Mouse (Mus musculus) T-cell, adult 2 months (primary cell): Measurements from ENCODE around the gene Slc10a7.

ENCODE experiments used
- DNase-seq: peaks from one replicate; pipeline ENCODE4 v3.0.0; 2022; ENCODE audit warnings: low spot score

Slc10a7 gene

DNA sequence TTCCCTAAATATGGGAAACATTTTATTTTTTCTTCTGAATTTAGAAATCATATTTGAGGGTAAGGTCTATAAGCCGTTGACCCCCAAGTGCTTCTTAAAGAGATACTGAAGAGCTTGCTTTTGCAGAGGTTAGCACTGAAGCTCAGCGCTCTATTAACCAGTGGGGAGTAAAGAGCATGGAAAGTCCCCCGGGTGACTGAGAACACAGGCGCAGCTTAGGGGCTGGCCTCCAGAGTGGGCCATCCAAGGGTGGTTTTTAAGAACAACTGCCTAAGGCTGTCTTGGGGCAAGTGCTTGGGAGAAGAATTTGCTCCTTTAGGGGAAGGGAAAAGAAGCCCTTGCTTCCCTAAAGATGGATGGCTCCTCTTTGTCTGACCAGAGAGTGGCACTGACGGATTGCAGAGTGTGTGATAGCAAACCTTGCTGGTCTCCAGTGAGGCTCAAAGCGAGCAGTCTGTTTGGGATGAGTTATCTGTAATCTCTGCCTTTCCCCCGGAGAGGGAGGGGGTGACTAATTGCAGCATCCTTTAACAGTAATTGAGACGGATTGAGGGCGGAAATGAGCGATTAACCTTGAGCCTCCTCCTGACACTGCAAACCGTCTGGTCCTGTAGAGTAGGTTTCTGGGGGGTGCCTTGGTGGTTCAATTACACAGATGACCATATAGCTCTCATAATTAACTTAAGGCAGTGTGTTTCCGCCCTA lies 115.7 kb downstream of the Slc10a7 start:
- no peak for DNase-seq

DNA sequence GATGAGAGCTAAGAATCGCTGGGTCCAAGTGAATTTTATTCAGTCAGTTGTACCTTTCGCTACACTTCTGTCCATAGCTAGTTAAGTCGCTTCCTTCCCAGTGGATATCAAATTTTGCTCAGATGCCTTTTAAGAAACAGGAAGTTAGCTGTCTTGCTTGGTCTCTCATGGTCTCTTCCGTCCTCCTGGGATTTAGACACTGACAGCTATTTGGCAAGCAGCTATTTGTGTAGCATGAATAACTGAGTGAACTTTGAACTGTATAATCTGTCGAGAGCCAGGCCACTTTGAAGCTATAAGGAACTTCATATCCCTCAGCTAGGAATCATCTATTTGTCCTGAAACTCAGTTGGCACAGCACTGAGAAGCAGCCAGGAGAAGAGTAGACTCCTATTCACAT lies 117.5 kb downstream of the Slc10a7 start:
- DNase-seq: no peak

DNA sequence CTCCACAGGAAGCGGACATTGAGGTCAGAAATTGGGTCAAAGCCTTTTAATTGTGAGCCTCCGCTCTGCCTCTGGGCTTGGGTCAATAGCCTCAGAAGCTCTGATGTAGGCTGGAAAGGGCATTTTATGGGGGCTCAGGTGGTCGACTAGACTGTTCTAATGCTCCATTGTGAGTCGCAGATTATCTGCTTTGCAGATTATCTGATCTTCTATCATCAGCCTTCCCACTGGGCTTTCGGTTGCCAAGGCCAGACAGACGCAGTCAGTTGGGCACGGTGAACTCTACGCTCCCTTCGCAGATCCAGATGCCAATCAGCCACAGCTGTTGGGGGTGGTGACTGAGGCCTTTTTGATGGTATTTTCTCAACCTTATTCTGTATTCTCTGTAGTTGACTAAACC lies 118.6 kb downstream of the Slc10a7 start:
- DNase-seq: no peak

DNA sequence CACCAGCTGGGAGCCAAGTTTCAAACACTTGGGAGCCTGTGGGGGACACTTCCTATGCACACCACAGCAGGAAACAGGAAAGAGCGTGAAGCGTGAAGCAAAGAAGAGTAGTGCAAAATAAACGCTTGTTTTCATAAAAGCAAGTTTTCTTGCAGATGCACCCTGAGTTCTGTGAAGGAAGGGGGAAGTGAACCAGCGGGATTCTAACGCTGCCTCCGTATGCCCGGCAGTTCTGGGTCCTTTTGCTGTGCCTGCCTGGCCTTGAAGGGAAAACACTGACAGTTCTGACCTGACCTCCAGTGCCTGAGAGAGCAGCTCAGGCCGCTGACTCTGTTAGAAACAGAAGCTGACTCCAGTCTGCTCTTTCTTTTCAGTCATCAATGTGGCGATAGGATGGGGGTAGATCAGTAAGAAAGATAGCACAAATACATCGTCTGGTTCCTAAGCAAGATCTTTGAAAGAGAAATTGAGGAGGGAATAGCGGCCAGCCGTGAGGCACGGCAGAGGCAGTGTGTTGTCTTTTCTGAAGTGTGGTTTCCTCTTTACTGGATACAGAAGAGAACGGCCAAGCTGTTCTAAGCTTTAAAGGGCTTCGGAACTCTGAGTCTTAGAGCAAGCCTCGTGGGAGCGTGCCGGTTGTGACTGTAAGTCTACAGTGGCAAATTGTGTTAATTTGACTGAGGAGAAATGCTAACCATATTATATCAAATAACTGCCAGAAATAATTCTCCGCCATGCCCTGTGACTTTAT lies 121.4 kb downstream of the Slc10a7 start:
- DNase-seq: no peak

DNA sequence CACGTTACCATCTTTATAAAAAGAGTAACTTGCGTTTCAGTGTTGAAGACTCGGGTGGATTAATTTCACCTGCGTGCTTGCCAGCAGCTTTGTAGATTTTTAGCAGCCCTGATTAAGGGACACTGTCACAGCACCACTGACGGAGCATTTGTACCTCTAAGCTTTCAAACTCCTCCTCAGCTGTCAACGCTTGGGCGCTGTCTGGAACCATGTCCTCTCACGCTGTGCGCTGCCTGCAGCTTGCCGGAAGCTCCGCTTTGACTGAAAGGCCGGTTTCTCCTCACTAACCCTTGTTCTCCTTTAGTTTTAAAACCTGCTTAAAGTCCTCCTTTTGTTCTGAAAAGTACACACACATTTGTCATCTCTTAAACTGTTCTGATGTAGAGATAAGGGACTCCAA lies 123.9 kb downstream of the Slc10a7 start:
- no peak for DNase-seq

DNA sequence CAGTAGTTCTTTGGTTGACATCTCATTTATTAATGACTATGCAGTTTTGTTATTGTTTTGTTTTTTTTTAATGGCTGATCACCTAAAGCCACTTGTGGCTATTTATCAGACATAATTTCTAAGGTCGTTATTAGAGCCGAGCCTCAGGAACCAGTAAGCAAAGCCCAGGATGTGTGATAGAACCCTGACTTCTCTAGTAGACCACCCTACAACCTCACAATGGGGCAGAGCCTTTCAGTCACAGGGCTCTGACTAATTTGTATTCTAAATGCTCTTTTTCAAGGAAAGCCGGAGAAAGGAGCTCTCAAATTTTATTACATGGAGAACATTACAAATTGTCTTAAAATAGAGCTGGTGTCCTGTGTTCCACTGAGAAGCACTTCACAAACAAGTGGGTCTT lies 124.9 kb downstream of the Slc10a7 start:
- DNase-seq: no peak

DNA sequence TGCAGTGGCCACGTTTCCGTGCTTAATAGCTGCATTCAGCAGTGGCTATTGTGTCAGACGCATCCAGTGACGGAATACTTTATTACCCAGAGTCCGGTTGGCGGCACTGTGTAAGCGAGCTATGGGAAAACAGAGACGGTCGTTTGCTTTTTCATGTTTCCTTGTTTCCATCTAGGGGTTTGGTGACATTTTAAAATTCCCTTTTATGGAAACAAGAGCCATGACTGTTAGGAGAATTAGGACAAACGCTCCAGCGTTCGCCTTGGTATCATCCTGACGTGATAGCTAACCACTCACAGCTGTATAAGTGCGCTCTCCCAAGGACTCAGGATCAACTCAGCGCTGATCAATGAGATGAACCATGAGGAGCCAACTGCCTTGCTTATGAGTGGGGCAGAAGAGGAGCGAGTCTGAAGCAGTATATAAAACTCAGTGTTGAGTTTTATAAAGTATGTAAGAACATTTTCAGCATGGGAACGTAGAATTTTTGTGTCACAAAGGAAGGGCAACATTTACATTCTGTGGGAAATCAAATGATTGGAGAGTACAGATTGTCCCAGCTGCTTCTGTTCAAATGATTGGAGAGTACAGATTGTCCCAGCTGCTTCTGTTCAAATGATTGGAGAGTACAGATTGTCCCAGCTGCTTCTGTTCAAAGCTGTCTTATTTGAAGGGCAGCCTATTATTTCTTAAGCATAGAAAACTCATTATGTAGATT lies 125.5 kb downstream of the Slc10a7 start:
- no peak for DNase-seq

DNA sequence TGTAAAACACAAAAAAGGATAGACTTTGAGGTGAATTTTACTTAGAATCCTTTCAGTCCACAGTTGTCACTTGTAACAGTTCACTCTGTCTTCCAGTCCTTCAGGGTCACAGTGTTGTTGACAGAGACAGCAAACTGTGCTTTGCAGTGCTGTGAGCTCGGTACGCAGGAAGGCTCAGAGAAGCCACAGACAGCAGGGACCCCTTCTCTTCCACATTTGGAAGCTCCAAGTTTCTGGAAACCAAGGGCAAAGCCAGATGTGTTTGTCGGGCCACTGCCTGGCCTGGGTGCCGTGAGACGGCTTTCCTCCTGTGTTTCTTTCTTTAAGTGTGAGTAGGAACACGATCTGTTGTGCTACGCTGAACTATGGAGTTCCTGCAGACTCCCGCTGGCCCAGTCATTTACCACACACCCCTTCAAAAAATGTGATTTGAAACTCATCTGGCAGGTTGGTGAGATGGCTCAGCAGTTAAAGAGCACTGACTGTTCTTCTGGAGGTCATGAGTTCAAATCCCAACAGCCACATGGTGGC lies 126.2 kb downstream of the Slc10a7 start:
- no peak for DNase-seq

DNA sequence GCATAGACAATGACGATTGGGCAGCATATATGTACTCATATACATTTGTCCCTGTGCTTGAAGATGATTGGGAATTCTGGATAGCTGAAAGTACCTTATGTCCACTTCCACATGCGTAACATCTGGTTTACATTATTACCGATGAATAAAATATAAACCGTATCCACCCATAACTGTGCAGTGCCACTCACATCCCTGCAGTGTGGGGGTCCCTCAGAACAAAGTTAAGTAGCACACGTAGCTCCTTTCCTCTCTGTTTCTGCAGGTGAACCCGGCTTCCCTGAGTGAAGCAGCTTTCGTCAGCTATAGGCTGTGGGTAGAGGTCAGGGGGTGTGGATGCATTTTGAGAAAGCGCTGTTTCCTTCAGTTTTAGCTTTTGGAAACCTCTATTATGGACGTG lies 132.8 kb downstream of the Slc10a7 start:
- DNase-seq: no peak

DNA sequence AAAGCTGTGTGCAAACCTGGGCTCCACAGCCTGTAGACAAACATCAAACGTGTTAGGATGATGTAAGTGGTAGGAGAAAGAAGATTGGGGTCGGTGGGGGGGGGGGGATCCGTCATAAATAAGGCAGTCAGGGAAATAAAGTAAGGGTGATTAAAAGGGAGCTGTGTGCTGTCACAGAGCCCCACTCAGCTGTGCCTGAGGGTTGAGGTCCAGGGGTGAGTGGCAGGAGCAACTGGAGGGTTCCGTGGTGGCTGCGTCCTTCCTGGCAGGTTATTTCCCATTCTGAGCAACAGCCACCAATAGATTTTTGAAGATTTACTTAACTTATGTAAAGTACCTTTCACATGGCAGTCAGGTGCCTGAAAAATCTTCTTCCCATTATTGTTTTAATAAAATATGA lies 133.2 kb downstream of the Slc10a7 start:
- no peak for DNase-seq

DNA sequence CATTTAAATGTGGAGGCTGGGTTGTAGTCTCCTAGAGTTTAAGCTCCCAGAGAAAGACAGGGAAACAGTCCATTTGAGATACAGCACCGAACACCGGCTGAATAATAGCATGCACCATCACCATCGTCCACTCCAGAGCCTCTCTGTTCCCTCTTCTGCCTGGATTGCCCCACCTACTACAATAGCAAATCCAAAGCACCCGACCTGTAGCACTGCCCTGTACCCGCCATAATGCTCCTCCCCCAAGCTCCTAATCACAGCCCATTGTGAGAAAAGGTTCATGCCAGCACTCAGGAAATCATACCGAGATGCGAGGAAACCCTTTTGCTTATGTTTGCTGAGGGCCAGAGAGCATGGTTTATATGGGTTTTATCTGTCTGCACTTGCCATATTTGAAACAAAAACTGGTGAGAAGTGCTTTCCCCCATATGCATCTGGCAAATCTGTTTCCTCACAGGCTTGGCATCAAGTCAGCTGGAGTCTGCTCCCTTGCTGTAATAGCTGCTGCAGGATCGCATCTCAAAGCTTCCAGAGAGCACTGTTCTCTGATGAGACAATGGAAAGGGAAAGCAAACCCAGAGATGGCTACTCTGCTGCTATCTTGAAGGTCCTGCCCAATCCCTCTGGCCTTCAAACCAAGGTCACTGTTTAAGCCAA lies 138.0 kb downstream of the Slc10a7 start:
- no peak for DNase-seq

DNA sequence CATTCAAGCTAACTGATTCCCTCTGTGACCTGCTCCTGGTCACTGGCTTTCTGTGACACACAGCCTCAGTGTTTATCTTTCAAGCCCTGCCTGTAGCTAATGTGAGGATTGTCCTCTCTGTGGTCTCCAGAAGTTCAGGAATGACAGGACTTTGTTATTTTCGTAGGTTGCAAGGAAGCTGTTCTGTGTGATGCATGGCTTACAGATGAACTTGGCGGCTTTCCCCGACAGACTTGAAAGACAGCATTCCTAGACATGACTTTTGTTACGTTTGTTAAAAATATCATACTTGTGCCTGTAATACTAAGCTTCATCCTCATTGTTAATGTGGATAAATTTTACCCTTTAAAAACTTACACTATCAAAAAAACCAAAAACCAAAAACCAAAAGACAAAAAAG lies 138.7 kb downstream of the Slc10a7 start:
- DNase-seq: no peak

DNA sequence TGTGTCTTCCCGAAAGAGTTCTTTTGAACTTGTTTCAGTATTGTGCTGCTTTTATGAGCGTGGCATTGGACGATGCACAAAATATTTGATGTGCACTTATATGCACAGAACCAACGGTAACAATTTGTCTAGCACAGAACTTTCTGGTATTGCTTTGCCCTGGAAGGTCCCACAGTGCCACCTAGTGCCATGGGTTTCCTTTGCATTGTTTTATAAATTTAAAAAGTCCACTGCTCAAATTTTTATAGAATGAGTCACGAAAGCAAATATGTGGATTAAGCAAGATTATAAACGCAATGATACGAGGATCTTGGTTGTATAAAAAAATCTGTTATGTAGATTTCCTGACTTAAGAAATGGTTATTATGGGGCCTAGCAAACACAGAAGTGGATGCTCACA lies 139.8 kb downstream of the Slc10a7 start:
- peak; percentile 32 for DNase-seq

DNA sequence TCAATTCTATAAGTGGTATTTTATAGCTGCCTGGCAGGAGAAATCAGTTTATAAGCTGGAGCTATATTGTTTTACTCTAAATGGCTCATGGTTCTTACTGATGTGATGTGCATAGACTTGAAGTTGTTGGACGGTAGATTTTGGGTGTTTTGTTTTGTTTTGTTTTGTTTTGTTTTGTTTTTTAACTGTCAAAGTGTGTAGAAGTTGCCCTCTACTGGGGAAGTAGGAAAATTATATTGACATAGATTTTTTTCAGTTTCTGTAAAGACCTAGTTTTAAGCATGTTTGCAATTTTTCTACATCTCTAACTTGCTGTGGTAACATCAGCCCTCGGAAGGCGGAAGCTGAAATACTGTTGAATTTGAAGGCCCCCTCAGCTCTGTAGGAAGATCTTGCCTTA lies 142.5 kb downstream of the Slc10a7 start:
- no peak for DNase-seq

DNA sequence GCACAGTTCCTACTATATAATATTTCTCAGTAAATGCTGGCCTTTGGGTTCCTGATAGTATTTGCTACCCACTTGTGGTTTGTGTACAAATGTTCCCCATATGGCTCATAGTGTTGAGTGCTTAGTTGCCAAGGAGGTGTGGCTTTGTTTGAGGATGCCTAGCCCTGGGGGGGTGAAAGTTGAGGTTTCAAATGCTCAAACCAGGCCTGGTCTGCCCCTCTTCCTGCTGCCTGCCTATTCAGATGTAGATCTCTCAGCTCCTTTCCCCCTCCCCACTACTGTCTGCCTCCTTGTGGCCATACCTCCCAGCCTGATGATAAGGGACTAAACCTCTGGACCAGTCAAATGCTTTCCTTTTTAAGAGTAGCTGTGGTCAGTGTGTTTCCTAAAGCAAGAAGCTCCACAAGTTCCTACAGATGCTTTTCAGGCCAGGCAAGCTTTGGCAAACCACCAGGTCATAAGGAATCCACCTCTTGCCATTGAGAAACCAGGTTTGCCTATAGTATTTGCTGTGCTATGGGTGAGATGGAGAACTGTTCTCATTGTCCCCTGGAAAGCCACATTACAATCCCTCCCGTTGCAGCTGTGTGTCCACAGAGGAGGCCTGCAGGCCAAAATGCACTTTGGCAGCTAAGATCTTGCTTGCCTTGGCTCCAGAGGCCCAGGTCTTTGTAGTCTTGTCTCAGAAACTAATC lies 146.4 kb downstream of the Slc10a7 start:
- no peak for DNase-seq

DNA sequence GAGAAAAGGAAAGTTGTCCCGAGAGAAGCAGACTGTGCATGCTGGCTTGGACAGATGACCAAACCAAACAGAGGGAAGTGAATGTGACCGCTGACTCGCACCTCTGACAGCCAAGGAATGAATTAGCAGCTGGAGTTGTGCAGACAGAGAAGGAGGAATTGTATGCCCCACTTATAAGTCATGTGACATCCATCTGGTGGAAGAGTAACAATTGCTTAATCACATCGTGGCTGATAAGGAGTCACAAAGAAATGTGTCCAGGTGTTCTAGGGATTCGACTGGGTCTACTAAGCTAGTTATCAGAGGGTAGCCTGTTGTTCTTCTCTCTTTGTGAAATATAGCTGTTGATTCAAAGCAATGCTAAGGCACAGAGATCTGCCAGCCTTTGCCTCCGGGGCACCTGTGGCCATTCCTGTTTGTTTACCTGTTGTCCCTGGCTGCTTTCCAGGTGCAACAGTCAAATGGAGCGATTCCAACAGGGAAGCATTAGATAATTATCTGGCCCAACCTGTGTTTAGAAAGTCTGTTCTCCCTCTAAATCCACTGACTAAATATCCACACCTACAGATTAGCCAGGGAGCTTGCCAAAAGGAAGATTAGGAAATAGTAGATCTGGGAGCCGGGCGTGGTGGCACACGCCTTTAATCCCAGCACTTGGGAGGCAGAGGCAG lies 147.7 kb downstream of the Slc10a7 start:
- no peak for DNase-seq

DNA sequence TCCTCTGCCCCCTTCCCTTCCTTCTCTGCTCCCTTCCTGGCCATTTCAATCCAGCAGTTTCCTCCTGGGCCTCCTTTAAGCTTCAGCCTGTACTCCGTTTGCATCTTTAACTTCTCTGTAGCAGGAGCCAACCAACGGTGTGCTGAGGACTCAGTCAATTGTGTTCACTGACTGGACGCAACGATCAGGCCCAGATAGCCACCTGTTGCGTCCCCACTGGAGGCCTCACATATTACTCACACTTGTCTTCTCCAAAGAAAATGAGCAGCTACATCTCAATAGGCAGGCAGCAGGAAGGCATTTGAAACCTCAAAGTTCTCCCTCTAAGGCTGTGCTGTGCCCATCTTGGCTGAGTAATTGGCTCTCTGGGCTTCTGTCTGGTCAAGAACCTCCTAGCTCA lies 149.0 kb downstream of the Slc10a7 start:
- no peak for DNase-seq

DNA sequence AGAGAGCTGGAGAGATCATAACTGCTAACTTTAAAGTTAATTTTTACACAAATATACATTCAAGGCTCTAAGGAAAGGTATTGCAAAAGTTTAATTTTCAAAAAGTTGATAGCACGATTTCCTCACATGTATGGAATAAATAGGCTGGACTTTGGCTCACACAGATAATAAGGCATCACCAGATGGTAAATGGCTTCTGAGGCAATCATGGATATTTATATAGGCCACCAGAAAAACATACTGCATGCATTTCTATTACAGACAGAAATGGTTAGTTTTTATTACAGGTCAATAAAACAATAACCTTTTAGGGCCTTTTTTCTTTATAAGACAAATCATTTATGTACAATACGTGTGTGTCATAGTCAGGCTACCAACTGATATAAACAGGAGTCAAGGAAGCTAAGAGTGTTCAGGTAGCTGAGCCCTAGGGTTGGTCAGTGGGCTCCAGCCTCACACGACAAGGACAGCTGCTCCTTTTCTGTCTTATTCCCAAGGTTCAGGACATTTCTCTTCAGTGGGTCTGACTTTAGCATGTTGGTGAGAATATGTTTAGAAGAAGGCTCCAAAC lies 150.6 kb downstream of the Slc10a7 start:
- no peak for DNase-seq

DNA sequence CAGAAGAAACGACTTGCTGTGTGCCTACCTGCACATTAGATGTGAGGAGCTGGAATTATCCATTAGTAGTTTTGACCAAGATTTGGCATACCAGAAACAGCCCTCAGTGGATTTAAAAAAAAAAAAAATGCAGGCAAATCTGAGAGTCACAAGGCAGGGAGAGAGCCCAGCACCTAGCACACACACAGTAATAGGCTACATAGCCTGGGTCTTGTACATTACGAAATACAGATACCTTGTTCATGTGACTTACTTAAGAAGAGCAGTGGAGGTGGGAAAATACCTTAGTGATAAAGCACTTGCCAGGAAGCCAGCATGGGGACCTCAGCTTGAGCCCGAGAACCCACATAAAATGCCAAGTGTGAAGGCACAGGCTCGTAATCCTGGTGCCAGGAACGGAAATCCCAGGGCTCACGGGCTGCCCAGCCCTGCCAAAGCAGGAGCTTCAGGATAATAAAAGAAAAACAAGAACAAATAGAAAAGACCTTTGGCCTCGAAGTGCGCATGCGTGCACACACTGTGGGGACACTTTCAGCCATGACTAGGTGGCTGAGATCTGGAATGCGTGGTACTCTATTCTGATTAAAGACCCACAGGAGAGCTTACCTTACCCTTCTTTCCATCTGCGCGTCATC lies 155.3 kb downstream of the Slc10a7 start:
- no peak for DNase-seq

DNA sequence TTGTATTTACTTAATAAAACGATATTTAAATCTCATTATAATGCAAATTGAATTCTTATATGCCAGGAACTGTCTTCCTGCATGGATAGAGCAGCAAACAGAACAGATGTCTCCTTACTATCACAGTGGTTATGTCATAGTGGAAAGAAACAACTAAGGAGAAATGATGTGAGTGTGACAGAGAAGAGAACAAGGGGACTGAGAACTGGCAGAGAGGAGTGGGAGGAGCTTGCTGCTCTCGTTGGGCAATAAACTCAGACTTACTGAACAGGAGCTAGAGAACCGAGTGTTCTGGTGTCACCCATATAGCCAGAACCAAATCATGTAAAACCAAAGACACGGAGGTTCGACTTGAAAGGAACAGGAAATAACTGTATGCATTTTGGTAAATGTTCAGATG lies 158.3 kb downstream of the Slc10a7 start:
- no peak for DNase-seq
